Mouse (Mus musculus): Measurements from ENCODE around the gene Pgs1. TPM values are rescaled to one million over a fixed set of nuclear protein-coding genes. Genes with fewer than 3 reads are reported as not detected.

The Pgs1 gene
- total and polyA plus RNA-seq, 3 experiments, result 17.9 to 21.8 (median 18.1) TPM

GRCm38 (mm10) chr11:117941848-117942247 is 44.2 kb upstream of the Pgs1 start:
- peaks cover 9% of the 10 kb centered on the region for H3K4me1 ChIP-seq (ENCODE audit: control insufficient read depth, insufficient read depth, low read length)
- 59% methylated on average over 4 of the region's 4 CpGs for WGBS
- no peaks in the 10 kb centered on the region for H3K27me3 ChIP-seq (ENCODE audit: control insufficient read depth, insufficient read depth, low read length)

GRCm38 (mm10) chr11:117946195-117946979 is 39.7 kb upstream of the Pgs1 start:
- DNase-seq, result peak in 1 of 2 experiments; percentile 73
- Histone ChIP-seq H3K4me3 (no peak overlapping the region), H3K27ac (no peak overlapping the region), H3K4me1 (ENCODE audit: control insufficient read depth, insufficient read depth, low read length) (peaks cover 8% of the 10 kb centered on the region), H3K36me3 (ENCODE audit: control insufficient read depth, insufficient read depth, low read length) (no peaks in the 10 kb centered on the region), H3K79me2 (replicated peaks; ENCODE audit: control insufficient read depth, insufficient read depth, low read length) (no peaks in the 10 kb centered on the region), H3K9ac (ENCODE audit: low read depth, low read length) (no peak overlapping the region), H3K27me3 (ENCODE audit: control insufficient read depth, insufficient read depth, low read length) (no peaks in the 10 kb centered on the region)
- no peak for TF ChIP-seq EP300 (IDR thresholded peaks at IDR 0.05; ENCODE audit: insufficient read depth, low read depth, low read length)
- TF ChIP-seq CTCF (IDR thresholded peaks at IDR 0.05), result no peak
- TF ChIP-seq POLR2A (IDR thresholded peaks at IDR 0.05; ENCODE audit: insufficient read depth, low read depth, low read length), result no peak
- WGBS, result 81% methylated on average over 11 of the region's 11 CpGs
- intact Hi-C loops (cut with DNase I), result no loop called here

More at GRCm38 (mm10) chr11:117941848-117942247, 44.2 kb upstream of the Pgs1 start:
- Histone ChIP-seq H3K79me2 (replicated peaks; ENCODE audit: control insufficient read depth, insufficient read depth, low read length) (no peaks in the 10 kb centered on the region), H3K4me3 (no peak overlapping the region), H3K9ac (ENCODE audit: low read depth, low read length) (no peak overlapping the region), H3K27ac (no peak overlapping the region), H3K36me3 (ENCODE audit: control insufficient read depth, insufficient read depth, low read length) (no peaks in the 10 kb centered on the region)
- intact Hi-C loops (cut with DNase I), result no loop called here
- no peak for TF ChIP-seq CTCF (IDR thresholded peaks at IDR 0.05)
- DNase-seq, result no peak

- H3K27me3 ChIP-seq (ENCODE audit: control insufficient read depth, insufficient read depth, low read length), result no peaks in the 10 kb centered on the region
- H3K27ac ChIP-seq, result no peak overlapping the region
- H3K4me1 ChIP-seq (ENCODE audit: control insufficient read depth, insufficient read depth, low read length), result peaks cover 10% of the 10 kb centered on the region
- WGBS, result 83% methylated on average over 10 of the region's 10 CpGs
- H3K9ac ChIP-seq (ENCODE audit: low read depth, low read length), result no peak overlapping the region
- intact Hi-C loops (cut with DNase I), result no loop called here
- no peak for DNase-seq
- H3K4me3 ChIP-seq, result no peak overlapping the region
- no peaks in the 10 kb centered on the region for H3K79me2 ChIP-seq (replicated peaks; ENCODE audit: control insufficient read depth, insufficient read depth, low read length)
- no peak for TF ChIP-seq POLR2A (IDR thresholded peaks at IDR 0.05; ENCODE audit: insufficient read depth, low read depth, low read length)
- no peak for TF ChIP-seq EP300 (IDR thresholded peaks at IDR 0.05; ENCODE audit: insufficient read depth, low read depth, low read length)
- no peak for TF ChIP-seq CTCF (IDR thresholded peaks at IDR 0.05)
- no peaks in the 10 kb centered on the region for H3K36me3 ChIP-seq (ENCODE audit: control insufficient read depth, insufficient read depth, low read length)
Measured at GRCm38 (mm10) chr11:117946996-117947419, 39.1 kb upstream of the Pgs1 start.

GRCm38 (mm10) chr11:117949392-117950091 is 36.5 kb upstream of the Pgs1 start:
- Histone ChIP-seq H3K4me3 (peak overlapping the region; percentile 44), H3K79me2 (replicated peaks; ENCODE audit: control insufficient read depth, insufficient read depth, low read length) (no peaks in the 10 kb centered on the region), H3K4me1 (ENCODE audit: control insufficient read depth, insufficient read depth, low read length) (peaks cover 15% of the 10 kb centered on the region), H3K27me3 (ENCODE audit: control insufficient read depth, insufficient read depth, low read length) (no peaks in the 10 kb centered on the region), H3K9ac (ENCODE audit: low read depth, low read length) (peak overlapping the region; percentile 88), H3K27ac (peak overlapping the region; percentile 91), H3K36me3 (ENCODE audit: control insufficient read depth, insufficient read depth, low read length) (no peaks in the 10 kb centered on the region)
- TF ChIP-seq EP300 (IDR thresholded peaks at IDR 0.05; ENCODE audit: insufficient read depth, low read depth, low read length), result peak; percentile 61; the same call in 1 of the 2 replicates
- no peak for TF ChIP-seq POLR2A (IDR thresholded peaks at IDR 0.05; ENCODE audit: insufficient read depth, low read depth, low read length)
- TF ChIP-seq CTCF (IDR thresholded peaks at IDR 0.05), result peak; percentile 54
- WGBS, result 2% methylated on average over 49 of the region's 49 CpGs
- intact Hi-C loops (cut with DNase I), result loop anchor here (10.0 kb wide), 1 partner anchor 265 kb away; no protein-coding TSS in a partner anchor
- peak; percentile 91 to 93 for DNase-seq

GRCm38 (mm10) chr11:117951391-117951790 is 34.7 kb upstream of the Pgs1 start:
- TF ChIP-seq CTCF (IDR thresholded peaks at IDR 0.05) (no peak), EP300 (IDR thresholded peaks at IDR 0.05; ENCODE audit: insufficient read depth, low read depth, low read length) (no peak), POLR2A (IDR thresholded peaks at IDR 0.05; ENCODE audit: insufficient read depth, low read depth, low read length) (no peak)
- intact Hi-C loops (cut with DNase I), result loop anchor here (10.0 kb wide), 1 partner anchor 263 kb away; no protein-coding TSS in a partner anchor
- WGBS, result 63% methylated on average over 6 of the region's 6 CpGs
- Histone ChIP-seq H3K9ac (ENCODE audit: low read depth, low read length) (no peak overlapping the region), H3K27ac (no peak overlapping the region), H3K36me3 (ENCODE audit: control insufficient read depth, insufficient read depth, low read length) (no peaks in the 10 kb centered on the region), H3K79me2 (replicated peaks; ENCODE audit: control insufficient read depth, insufficient read depth, low read length) (no peaks in the 10 kb centered on the region), H3K27me3 (ENCODE audit: control insufficient read depth, insufficient read depth, low read length) (no peaks in the 10 kb centered on the region), H3K4me1 (ENCODE audit: control insufficient read depth, insufficient read depth, low read length) (peaks cover 18% of the 10 kb centered on the region), H3K4me3 (no peak overlapping the region)
- no peak for DNase-seq
